Comparison of ENCODE assay signal across 12 mouse cellular contexts in the genomic region with DNA sequence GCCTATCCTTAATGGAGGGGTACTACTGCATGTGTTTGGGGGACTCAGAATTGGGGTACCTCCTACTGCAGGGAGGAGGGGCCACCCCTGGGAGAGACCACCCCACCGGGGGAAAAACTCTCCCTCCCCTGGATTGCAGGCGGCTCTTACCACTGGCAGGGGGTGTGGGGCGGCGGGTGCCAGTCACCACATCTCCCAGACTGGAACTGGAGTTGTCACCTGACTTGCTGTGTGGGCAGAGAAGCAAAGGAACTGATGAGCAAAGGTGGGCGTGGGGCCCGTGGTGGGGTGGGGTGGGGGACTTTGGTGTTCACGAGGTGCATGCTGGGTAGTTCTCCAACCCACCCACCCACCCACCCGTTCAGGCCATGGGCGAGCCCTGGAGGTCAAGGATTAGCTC. TPM values are rescaled to one million over a fixed set of nuclear protein-coding genes. Genes with fewer than 3 reads are reported as not detected.
"Had no signal": no experiment of that assay in that cellular context is flagged by ENCODE, and none has a peak within 500 bp of the region (broad histone marks: within the 10 kb centered on the region; RNA-seq: fewer than 3 reads in every experiment).

No protein-coding gene starts in this region.

- DNase-seq: kidney, adult 18-20 months; kidney, postnatal 10 days; kidney, postnatal 4 days; lung, adult 2 months; lung, postnatal 14 days; thymus, postnatal 14 days had no signal

- H3K9ac ChIP-seq: liver, embryonic 15.5 days; midbrain, embryonic 12.5 days had no signal

- H3K4me3 ChIP-seq: liver, embryonic 15.5 days; midbrain, embryonic 12.5 days had no signal

- H3K36me3 ChIP-seq: liver, embryonic 15.5 days had no signal

- H3K4me2 ChIP-seq: liver, embryonic 11.5 days; liver, embryonic 15.5 days; midbrain, embryonic 12.5 days had no signal

- H3K27ac ChIP-seq: liver, embryonic 15.5 days; macrophage; midbrain, embryonic 12.5 days; stomach, postnatal 0 days had no signal

- H3K9me3 ChIP-seq: liver, embryonic 15.5 days; midbrain, embryonic 12.5 days had no signal

- H3K27me3 ChIP-seq: midbrain, embryonic 12.5 days had no signal

- H3K4me1 ChIP-seq: liver, embryonic 15.5 days; midbrain, embryonic 12.5 days had no signal

RNA-seq across cellular contexts. Expression of a gene that starts 41.5 kb away (rescaled TPM):
- total RNA-seq: megakaryocyte-erythroid progenitor cell, adult 5-6 weeks had no signal
